Mouse (Mus musculus) cortical plate, adult 2 months (tissue): ENCODE measurements around the gene Tbc1d10a. TPM values are rescaled to one million over a fixed set of nuclear protein-coding genes. Genes with fewer than 3 reads are reported as not detected.

ENCODE experiments used
- H3K27ac ChIP-seq: fragments of 200-500 bp; 2 replicates; pipeline ENCODE4 v1.5.1; 2012; ENCODE audit warnings: low read length, control low read depth, inconsistent platforms; ENCODE audit not compliant: insufficient read depth
- H3K4me1 ChIP-seq: fragments of 200-500 bp; 2 replicates; pipeline ENCODE4 v1.6.1; 2011; ENCODE audit warnings: low read length; ENCODE audit not compliant: control insufficient read depth, insufficient read depth
- H3K4me3 ChIP-seq: fragments of 200-500 bp; 2 replicates; pipeline ENCODE4 v1.5.1; 2011; ENCODE audit warnings: mild to moderate bottlenecking, low read length, control low read depth; ENCODE audit not compliant: insufficient read depth
- CTCF ChIP-seq: fragments of 200-500 bp; IDR thresholded peaks from 2 replicates; pipeline ENCODE4 v1.5.1; 2011; ENCODE audit warnings: mild to moderate bottlenecking, control low read depth, low read length; ENCODE audit not compliant: insufficient read depth; ENCODE audit errors: extremely low read depth
- POLR2A ChIP-seq: fragments of 200-500 bp; IDR thresholded peaks from 2 replicates; pipeline ENCODE4 v1.6.1; 2011; ENCODE audit warnings: mild to moderate bottlenecking, low read length, control low read depth; ENCODE audit not compliant: insufficient read depth; ENCODE audit errors: extremely low read depth
- polyA plus RNA-seq: library from polyadenylated mRNA; depleted of rRNA; stranded (reverse); fragments of >200 nt; gene quantifications from 2 replicates; pipeline ENCODE4 v1.2.3, GENCODE M21; 2012; rRNA removed

Tbc1d10a gene
- polyA plus RNA-seq, 1 experiment: 49.6 TPM

GRCm38 (mm10) chr11:4260463-4261187, 74.0 kb downstream of the Tbc1d10a start:
- TF ChIP-seq POLR2A: no peak
- H3K4me3 ChIP-seq: no peak overlapping the region
- no peaks in the 10 kb centered on the region for H3K4me1 ChIP-seq
- no peak overlapping the region for H3K27ac ChIP-seq

GRCm38 (mm10) chr11:4261188-4261494, 74.6 kb downstream of the Tbc1d10a start:
- H3K4me1 ChIP-seq: no peaks in the 10 kb centered on the region
- no peak for TF ChIP-seq POLR2A
- TF ChIP-seq CTCF: no peak
- H3K4me3 ChIP-seq: no peak overlapping the region
- no peak overlapping the region for H3K27ac ChIP-seq

GRCm38 (mm10) chr11:4261969-4262368, 75.4 kb downstream of the Tbc1d10a start:
- TF ChIP-seq POLR2A: no peak
- TF ChIP-seq CTCF: no peak
- no peak overlapping the region for H3K27ac ChIP-seq
- H3K4me1 ChIP-seq: no peaks in the 10 kb centered on the region
- H3K4me3 ChIP-seq: no peak overlapping the region

- TF ChIP-seq POLR2A (no peak), CTCF (no peak)
- Histone ChIP-seq H3K4me1 (no peaks in the 10 kb centered on the region), H3K4me3 (no peak overlapping the region), H3K27ac (no peak overlapping the region)
Measured at GRCm38 (mm10) chr11:4262847-4263246, 76.3 kb downstream of the Tbc1d10a start.

- H3K27ac ChIP-seq: no peak overlapping the region
- H3K4me1 ChIP-seq: no peaks in the 10 kb centered on the region
- no peak overlapping the region for H3K4me3 ChIP-seq
- no peak for TF ChIP-seq POLR2A
- TF ChIP-seq CTCF: no peak
Measured at GRCm38 (mm10) chr11:4263296-4263695, 76.7 kb downstream of the Tbc1d10a start.

GRCm38 (mm10) chr11:4264066-4264465, 77.5 kb downstream of the Tbc1d10a start:
- TF ChIP-seq CTCF (no peak), POLR2A (no peak)
- Histone ChIP-seq H3K4me3 (no peak overlapping the region), H3K4me1 (no peaks in the 10 kb centered on the region), H3K27ac (no peak overlapping the region)

Other genes starting within 250 kb of the Tbc1d10a start
- gene Pes1, start 222.8 kb upstream of the Tbc1d10a start, polyA plus RNA-seq: 34.4 and 34.6 TPM in 2 replicates
- 0.08 and 0.27 TPM in 2 replicates for gene 4930556J24Rik, start 210.0 kb upstream of the Tbc1d10a start, polyA plus RNA-seq
- gene Gal3st1, start 203.2 kb upstream of the Tbc1d10a start, polyA plus RNA-seq: 32.0 and 36.4 TPM in 2 replicates
- gene Sec14l4, start 155.3 kb upstream of the Tbc1d10a start, polyA plus RNA-seq: 0.17 and 0.26 TPM in 2 replicates
- 0.44 and 0.52 TPM in 2 replicates for gene Sec14l3, start 121.9 kb upstream of the Tbc1d10a start, polyA plus RNA-seq
- 82.5 and 92.9 TPM in 2 replicates for gene Mtfp1, start 91.3 kb upstream of the Tbc1d10a start, polyA plus RNA-seq
- 40.1 and 42.9 TPM in 2 replicates for gene Sec14l2, start 63.4 kb upstream of the Tbc1d10a start, polyA plus RNA-seq
- gene Rnf215, start 51.6 kb upstream of the Tbc1d10a start, polyA plus RNA-seq: 34.9 and 36.5 TPM in 2 replicates
- 19.0 and 19.1 TPM in 2 replicates for gene Ccdc157, start 26.5 kb upstream of the Tbc1d10a start, polyA plus RNA-seq
- 38.8 and 39.0 TPM in 2 replicates for gene Sf3a1, start 26.4 kb upstream of the Tbc1d10a start, polyA plus RNA-seq
- 3.8 and 5.4 TPM in 2 replicates for gene Castor1, start 31.4 kb downstream of the Tbc1d10a start, polyA plus RNA-seq
- 0.06 and 0.19 TPM in 2 replicates for gene Osm, start 49.6 kb downstream of the Tbc1d10a start, polyA plus RNA-seq
- gene Lif, start 70.8 kb downstream of the Tbc1d10a start, polyA plus RNA-seq: 0.64 and 0.90 TPM in 2 replicates